Mouse (Mus musculus) embryo, embryonic 11 days (tissue): ENCODE results near the gene Il23r.
A peak's percentile ranks its signal among the peaks of the same experiment; 100 is the strongest.
"Not testable (repeated sequence)": the region's sequence is repeated elsewhere in the genome, so short reads cannot be mapped to it uniquely, and the experiment has no call there.

Source experiments
- DNase-seq: peaks from one replicate; pipeline ENCODE4 v3.0.0-alpha.2; 2015

The Il23r gene

DNA sequence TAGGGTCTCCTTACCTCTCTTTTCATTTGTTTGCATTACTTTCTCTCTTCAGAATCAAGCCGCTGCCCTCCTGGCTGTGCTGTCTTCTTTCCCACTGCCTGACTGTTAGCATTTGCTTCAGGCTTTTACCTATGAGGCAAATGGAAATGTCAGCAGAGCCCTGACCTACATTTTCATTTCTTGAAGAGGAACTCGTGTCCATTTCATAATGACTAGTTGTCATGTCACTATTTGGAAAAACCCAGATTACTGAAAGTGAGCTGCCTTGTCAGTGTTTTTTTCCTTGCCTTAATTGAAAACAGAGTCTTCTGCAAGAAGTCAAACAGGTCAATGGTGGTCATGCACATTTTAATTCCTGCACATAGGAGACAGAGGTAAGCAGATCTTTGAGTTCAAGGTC lies at the start of gene Il23r:
TSS of gene Il23r (minus strand) at position 101 of the 400 bp plus-strand sequence.
- DNase-seq: no peak

DNA sequence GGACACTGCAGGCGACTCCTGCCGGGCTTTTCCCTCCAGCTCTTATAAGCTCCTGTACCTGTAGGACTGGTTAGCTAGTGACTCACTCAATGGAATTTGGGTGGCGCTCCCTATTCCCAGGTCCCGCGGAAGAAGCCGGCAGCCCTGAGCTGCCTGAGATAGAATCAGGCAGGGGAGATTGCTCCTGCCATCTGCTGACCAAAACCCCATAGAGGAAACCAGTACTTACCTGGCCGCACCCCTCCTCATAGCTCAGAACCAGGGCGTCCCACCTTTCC lies 44.1 kb upstream of the Il23r start, which contains the start of gene Tacstd2:
TSS of gene Tacstd2 (minus strand) at position 20 of the 278 bp plus-strand sequence.
- no peak for DNase-seq

DNA sequence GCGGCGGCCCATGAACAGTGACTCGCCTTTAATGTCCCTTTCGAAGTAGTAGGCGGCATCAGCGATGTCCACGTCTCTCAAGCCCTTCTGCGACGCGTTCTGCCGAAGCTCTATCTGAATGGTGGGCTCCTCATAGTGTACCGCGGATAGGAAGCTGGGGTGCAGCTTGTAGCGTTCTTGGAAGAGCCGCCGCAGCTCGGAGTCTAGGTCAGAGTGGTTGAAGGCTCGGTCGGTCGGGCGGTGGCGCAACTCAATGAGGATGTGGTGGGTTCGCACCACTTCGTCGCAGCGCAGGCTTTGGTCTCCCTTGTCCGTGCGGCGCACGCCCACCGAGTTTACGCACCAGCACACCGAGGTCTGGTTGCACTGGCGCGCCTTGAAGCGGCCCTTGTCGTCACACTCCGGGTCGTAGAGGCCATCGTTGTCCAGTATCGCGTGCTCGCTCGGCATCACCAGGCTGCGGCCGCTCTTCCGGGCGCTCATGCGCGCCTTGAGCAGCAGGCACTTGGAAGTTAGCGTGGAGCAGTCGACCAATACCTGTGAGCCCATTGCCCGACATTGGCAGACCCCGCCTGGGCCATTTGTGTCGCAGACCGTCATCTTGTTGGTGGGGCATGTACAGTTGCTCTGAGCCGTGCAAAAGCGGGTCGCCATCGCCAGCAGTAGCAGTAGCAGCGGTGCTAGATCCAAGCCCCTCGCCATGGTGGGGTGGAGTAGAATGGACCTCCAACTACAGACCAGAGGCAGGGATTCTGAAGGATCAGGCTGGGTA lies 43.5 kb upstream of the Il23r start:
- peak; percentile 65 for DNase-seq

DNA sequence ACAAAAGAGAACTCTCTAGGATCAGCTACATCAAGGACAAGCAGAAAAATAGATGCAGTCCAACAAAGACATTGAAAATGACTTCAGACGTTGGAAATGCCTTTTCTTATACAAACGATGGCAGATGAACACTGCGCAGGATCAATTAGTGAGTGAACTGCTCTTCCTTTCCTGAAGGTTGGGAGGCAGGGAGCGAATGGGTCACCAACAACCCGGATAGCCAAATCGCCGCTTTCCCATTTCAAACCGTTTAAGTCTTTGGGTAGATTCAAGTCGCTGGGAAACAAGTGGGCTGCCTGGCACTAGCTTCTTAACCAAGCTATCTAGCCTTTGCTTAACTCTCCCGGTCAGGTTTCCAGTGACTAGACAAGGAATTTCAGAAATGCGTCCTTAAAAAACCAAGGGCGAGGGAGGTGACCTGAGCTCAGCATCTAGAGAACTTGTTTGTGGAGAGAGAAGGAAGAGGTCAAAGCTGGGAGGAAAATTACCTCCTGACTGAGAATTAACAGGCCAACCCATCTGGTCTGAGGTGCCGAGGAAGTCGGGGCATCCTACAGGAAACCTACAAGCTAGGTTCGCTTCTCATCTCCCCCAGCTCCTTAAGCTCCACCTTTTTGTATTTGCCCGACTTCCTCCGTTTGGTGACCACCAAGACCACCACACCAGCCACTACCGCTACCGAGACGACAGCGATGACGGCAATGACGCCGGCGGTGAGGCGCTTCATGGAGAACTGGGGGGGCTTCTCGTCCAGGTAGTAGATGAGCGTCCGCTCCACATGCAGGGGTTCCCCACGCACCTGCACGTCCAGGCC lies 42.7 kb upstream of the Il23r start:
- peak; percentile 28 for DNase-seq

- DNase-seq: peak; percentile 70
These were observed 41.2 kb upstream of the Il23r start for GRCm38 (mm10) chr6:67532665-67533440.

DNA sequence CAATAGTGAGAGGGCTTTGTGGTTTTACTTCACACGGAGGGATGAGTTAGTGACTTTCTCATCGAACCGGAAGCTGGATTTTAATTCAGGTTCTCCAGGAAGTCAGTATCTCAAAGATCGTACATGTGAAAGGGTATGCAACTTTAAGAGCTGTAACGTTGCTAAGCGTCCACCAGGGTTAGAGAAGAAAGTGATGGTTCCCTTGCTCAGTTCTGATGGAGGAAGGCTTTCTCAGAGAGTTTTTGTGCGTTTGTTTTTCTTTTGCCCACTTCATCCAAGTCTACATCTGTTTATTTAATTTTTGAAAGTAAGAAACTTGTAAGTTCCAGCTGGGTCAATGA lies 40.1 kb upstream of the Il23r start:
- no peak for DNase-seq

DNA sequence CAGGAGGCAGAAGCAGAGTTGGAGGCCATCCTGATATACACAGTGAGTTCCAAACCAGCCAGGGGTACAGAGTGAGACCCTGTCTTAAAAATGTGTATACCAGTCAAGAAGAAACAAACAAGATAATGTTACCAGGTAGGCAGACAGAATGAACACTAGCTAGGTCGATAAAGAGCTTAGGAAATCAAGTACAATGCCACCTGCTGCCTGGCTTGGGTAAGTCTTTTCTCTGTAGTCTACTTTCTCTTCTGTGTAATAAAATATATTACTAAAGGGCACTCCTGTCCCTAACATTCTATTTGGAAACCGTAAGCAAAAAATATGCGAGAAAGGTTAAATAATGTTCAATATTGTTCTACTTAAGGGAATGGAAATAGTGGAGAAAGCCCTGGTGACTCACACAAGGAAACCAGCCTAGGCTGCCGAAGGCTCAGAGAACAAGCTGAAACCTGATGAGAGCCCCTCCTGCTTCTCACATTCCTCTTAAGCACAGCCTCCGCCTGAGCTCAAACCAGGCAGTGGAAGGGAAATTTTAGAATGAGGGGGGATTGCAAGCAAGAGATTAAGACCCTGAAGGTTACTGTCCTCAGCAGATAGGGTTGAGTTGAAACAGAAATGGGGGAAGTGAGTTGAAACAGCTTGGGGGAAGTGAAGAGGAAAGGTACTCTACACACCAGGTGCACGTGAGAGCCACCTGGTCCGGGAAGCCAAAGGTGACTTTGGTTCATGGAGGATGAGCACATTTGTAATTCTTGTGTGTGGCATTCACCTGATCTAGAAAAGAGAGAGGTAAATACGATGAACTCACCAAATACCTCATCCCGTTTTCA lies 39.6 kb upstream of the Il23r start:
- peak; percentile 28 for DNase-seq

GRCm38 (mm10) chr6:67526356-67526755 lies 34.7 kb upstream of the Il23r start:
- no peak for DNase-seq

DNA sequence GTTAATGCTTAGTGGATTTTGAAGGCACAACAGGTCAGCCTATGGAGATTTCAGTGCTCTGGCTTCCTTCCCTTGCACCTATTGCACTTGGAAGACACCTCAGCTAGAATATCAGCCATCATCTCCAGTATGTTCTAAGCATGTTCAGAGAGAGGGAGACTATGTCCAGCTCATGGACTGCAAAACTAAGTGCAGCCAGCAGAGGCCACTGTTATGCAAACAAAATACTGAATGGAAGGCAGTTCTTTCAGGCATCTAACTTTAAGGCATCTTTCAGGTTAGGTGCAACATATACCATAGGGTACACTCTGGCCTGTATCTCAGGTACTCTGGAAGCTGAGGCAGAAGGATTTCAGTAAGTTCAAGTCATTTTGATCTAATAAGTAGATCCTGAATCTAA lies 19.1 kb upstream of the Il23r start:
- peak; percentile 30 for DNase-seq

- DNase-seq: not testable (repeated sequence)
These were observed 10.3 kb upstream of the Il23r start for GRCm38 (mm10) chr6:67501938-67502337.

DNA sequence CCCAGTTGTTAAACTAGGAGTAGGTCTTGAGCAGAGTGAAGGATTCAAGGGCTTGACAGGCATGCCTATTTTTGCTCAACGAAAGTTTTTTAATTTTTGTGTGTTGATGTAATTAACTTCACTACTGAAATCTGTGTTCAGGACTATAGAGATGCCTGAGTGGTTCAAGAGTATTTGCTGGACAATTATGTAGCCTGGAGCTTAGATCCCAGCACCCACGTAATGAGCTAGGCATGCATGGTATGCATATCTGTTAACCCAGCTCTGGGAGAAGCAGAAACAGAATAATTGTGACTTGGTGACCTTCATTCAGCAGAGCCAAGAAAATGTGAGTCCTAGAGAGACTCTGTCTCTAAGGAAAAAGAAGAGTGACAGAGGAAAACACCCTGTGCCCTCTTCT lies 10.6 kb downstream of the Il23r start:
- peak; percentile 5 for DNase-seq

DNA sequence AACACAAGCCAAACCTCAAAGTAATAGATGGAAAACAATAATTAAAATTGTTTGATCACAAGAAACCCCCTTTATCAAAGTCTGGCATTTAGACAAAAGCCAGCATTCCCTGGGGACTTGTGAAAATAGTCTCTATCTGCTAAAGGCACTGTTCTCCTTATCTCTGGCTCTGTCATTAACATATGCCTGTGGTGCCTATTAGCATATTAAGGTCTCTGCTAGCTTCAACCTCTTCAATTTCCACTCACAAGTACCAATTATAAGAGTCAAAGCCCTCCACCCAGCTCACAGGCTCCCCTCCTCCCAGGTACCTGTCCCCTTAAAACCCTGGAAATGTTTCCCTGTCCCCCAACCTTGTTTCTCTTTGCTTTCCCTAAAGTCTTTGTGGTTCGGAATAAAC lies 20.4 kb downstream of the Il23r start:
- no peak for DNase-seq

DNA sequence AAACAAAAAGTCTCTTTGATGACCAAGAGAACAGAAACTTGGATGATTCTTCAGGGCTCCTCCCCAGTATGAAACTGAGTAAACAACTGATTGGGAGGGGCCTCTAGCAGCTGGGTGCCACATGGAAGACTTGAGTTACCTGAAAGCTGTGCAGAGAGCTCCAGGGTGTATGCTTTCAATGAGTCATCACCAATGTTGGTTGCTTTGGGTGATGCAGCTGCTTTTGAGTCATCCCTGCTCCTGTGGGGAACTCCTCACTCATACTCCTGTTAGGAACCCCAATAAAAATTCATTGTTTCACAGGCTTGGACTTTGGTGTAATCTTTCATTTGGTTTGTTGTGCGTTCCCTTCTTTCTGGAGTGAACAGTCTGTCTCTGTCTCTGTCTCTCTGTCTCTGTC lies 32.2 kb downstream of the Il23r start:
- no peak for DNase-seq

GRCm38 (mm10) chr6:67451330-67451729 lies 40.3 kb downstream of the Il23r start:
- peak; percentile 35 for DNase-seq

DNA sequence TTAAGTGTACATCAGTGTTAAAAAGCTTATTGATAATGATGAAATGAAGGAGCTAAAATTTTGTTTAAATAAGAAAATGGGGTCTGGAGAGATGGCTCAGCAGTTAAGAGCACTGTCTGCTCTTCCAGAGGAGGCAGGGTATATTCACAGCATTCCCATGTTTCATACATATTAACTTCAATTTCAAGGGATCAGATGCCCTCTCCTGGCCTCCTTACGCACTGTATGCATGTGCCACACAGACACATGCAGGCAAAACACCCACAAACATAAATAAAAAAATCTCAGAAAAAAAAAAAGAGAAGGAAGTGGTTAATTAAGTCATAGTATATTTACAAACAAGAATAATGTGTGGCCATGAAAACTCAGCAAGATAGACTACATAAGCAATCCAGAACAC lies 45.8 kb downstream of the Il23r start:
- no peak for DNase-seq

- no peak for DNase-seq
These were observed 48.5 kb downstream of the Il23r start for GRCm38 (mm10) chr6:67443124-67443523.

DNA sequence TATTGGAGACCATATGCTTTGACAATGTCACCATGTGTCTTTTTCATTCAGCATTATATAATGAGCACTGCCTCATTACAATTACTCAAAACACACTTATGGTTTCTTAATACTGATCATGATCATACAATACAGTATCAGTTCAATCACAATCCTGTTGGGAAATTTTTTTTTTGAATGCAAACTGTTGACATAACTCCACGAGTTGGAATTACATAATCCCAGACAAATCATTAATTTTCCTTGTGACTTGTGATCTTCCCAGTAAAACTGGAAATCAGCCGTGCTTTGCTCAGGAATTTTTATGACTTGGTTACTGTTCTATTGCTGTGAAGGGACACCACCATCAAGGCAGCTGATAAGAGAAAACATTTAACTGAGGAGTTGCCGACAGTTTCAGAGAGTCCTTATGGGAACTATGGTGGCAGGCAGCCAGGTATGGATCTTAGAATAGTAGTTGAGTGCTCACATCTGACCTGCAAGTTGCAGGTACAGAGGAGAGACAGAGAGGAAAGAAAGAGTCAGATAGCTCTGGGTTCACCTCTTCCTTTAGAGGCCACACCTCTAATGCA lies 53.8 kb downstream of the Il23r start:
- no peak for DNase-seq

GRCm38 (mm10) chr6:67437028-67437427 lies 54.6 kb downstream of the Il23r start:
- DNase-seq: no peak

DNA sequence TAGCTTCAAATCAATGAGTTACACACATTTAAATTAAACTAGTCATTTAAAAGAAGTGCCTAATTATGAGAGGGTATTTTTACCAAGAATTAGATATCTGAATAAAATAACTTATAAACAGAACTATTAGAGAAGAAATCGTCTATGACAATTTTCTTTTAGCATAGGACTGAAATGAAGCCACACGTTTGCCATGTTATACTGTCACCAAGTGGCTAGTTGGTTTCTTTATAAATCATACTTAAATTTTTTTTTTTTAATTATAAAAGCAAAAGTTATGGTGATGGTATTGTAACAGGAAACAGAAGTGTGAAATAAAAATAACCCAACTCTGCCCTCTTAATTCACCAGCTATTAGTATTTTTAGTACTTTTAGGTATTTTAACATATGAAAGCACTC lies 55.4 kb downstream of the Il23r start:
- DNase-seq: no peak

DNA sequence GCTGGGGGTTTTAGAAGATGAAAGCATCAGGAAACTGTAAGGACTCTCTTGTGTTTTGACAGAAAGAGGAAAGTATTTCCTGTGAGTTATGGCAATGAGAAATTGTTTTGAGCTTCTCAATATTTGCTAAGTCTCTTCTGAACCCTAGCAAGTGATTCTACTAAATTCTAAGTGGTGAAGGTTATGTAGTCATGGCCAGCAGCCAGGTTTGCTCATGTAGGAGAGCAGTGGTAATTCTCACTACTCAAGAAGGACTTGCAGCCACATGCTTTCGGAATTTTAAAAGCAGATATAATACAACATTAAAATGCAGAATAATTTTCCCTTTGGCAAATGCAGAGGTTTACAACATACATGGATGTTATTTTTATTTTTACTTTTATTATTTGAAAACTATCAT lies 55.9 kb downstream of the Il23r start:
- DNase-seq: no peak

DNA sequence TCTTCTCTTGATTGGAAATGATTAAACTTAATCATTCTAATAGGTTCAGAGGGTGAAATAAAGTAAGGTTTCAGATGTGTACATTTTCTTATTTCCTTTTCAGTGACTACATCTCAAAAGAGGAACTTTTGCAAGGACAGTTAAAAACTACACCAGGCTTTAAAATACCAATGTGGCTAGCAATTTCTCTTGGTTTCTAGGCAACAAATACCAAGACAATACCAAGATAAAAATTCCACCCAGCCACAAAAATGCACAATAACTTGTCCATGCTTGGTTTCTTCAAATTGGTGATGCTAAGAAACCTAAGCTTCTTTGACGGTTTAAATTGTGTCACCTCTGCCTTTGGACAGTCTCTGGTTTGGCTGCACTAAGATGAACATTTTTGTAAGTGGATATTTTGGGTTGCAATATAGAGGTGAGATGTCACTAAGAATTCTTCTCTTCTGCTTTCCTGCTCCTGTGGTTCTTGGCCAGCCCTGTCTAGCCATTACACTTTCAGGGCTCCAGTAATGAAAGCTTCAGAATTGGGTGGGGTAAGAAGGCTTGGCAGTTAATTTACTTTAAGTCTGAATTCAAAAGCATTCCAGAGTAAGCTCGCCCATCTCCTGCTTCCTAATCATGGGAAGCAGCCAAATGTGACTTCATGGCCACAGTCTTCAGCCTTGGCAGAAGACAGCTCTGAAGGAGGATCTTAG lies 56.8 kb downstream of the Il23r start:
- no peak for DNase-seq

- no peak for DNase-seq
These were observed 59.8 kb downstream of the Il23r start for GRCm38 (mm10) chr6:67431808-67432207.
